Mouse (Mus musculus): ENCODE measurements around the gene Sart3.

GRCm38 (mm10) chr5:113700388-113701023, 71.8 kb downstream of the Sart3 start:
- TF ChIP-seq CTCF (IDR thresholded peaks at IDR 0.05; ENCODE audit: low read depth) = no peak
- TF ChIP-seq EP300 (IDR thresholded peaks at IDR 0.05; ENCODE audit: low read depth) = no peak

All from heart, postnatal 0 days (tissue).